Mouse (Mus musculus) right cerebral cortex, adult 18-20 months (tissue): ENCODE results near the gene Kif5c.

Experiments
- DNase-seq: peaks from one replicate; pipeline ENCODE4 v3.0.0; 2022; ENCODE audit warnings: mixed read lengths

Gene Kif5c

DNA sequence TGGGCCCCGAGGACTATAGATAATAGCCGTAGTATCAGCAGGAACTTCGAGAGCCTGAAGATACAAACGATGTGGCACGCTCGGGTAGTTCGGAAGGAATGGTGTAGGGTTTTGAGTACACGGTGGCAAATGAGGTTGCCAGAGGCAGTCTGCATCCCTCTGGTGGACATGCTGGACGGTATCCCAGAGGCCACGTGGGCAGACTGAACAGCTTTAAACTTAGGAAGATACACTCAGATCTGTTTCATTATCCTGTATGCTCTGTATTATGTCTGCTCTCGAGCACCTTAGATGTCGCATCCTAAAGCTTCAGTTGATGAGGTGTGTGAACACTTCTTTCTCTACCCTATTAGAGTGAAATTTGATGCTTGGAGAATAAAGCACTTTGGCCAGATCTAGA, 56.9 kb downstream of the Kif5c start:
- no peak for DNase-seq

DNA sequence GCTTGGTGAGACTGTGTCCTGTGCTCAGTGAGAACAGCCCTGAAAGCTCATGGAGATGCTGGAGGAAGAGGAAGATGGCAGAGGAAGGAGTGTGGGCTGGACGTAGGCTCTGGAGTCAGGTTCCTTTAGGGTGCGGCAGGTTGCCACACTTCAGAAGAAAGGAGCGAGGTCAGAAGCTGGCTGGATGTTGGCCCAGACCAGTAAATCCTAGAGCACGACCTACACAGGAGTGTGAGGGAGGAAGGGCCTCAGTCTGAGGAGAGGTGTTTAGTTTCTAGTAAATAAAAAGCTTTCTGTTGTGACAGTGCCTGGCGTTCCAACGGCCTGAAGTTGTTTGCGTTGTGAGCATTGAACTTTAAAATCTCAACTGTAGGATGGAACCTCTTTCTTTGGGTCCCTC, 59.3 kb downstream of the Kif5c start:
- no peak for DNase-seq

DNA sequence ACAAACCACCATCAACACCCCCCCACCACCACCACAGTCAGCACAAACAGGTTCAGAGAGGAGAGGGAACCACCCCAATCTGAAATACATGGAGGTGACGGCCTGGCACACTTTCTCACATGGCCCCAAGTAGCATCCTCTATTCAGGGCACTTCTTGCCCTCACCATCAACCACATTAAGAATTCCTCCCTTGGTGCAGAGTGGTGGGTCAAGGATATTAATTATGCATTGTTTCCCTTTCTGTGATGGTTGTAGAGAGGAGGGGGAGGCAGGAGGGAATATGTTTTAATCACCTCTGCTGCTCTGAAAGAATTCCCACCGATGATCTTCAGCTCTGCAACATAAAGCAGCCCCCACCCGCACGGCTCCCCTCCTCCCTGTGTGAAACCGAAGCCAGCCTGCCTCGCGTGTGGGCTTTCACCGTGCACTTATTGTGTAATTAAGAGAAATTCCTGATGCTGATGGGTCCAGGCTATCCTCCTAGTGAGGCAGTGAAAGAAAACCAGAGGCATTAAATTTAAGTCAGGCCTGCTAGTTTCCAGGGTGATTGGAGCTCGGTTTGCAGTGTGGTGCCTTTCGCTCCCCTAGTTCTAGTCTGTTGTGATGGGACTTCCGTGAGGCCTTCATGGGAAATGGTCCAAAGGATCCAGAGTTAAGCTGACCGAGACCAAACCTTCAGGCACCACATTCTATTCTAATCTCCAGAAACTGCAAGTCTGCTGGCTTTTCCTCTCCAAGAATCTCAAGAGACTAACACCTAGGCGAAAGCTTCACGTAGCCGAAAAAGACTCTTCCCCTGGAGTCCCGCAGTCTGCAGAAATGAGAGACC, 60.3 kb downstream of the Kif5c start:
- DNase-seq = no peak

DNA sequence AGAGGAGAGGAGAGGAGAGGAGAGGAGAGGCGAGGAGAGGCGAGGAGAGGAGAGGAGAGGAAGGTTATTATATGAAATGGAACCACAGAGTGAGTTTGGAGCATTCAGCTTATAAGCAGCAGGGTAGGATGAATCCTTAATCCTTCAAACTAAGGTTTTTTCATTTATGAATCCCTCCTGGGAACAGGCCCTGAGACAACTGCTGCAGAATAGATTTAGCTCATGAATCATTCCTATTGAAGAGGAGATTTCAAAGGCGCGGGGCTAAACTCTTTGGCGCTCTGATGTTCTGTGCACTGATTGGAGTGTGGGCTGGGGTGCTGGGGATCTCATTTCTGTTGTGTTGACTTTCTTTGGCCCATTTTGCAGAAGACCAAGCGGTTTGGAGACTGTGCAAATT, 63.7 kb downstream of the Kif5c start:
- peak; percentile 54 for DNase-seq

DNA sequence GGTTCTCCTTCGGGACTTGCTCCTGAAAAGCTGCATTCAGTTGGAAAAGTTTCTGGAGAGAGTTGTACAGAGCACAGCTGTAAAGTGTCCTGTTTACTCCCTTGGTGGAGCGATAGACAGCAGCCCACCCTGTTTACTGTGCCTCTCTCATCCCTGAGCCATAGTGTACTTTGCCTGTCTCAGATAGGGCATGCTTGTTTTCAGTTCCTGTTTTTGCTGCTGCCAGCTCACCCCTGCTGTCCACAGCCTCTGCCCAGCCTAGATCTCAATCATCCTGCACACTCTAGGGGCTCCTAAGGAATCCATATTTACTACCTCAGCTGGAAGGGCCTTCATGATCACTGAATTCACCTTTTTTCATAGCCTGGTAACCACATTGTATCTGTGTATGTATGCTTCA, 65.7 kb downstream of the Kif5c start:
- no peak for DNase-seq

DNA sequence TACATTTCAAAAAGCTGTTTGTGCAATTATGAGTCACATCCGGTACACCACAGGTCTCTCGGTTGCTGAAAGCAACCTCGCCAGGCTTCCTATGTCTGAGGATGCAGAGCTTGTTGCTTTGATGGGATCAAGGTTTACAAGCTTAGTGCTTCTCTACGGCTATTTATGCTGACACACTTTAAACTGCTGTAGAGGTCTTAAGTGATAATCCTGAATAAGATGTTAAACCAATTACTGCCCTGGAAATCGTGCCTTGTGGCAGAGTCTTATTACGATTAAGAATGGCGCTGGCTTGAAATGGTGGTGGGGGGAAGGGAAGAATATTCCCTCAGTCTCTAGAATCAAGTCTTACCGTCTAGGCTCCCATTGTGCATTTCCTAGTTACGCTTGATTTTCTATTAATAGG, 71.3 kb downstream of the Kif5c start:
- no peak for DNase-seq

DNA sequence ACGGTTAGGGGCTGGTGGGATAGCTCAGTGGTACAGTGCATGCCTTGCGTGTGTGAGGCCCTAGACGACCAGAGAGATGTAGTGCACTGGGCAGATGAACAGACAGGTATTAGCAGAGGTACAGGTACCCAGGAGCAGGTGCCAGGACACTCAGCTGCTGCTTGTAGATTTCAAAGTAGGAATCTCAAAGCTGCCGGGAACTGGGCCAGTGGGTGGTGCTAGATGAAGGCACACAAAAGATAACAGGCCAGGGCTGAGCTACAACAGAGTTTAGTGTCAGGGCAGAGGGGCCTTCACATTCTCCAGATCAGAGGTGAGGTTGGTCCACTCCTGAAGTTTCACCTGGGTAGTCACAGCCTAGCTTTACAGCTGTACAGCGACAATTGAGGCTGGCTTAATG, 72.3 kb downstream of the Kif5c start:
- DNase-seq = no peak

DNA sequence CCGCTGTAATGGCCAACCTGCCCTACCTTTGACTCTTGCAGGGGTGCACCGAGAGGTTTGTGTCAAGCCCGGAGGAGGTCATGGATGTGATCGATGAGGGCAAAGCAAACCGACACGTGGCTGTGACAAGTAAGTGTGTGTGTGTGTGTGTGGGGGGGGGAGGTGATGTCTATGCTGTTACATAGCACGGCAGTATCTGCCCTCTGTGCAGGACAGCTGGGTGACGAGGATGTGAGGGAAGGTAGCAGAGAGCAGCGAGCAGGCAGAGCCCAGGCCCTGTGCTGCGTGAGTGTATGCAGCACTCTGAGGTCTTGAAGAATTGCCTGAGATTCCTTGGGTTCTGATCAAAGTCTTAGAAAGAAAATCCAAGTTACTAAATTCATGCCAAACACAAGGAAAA, 75.6 kb downstream of the Kif5c start:
- DNase-seq = no peak

DNA sequence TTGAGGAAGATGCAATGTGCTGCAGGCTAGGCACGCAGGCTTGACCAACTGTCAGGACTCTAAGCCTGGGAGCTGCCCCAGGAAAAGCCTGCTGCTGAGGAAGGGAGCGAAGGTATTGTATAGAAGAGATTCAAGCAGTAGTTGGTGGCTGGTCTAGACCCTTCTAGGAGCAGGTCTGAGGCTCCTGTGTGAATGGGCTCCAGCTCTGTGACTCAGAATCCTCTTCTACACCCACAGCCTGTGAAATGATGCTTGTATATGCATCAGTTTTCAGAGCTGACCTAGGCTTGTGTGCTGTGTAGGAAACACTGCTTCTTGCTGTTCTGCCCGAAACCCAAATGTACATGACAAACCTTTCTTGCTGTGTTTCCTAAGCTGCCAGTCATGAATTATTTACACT, 76.4 kb downstream of the Kif5c start:
- DNase-seq = peak; percentile 63

DNA sequence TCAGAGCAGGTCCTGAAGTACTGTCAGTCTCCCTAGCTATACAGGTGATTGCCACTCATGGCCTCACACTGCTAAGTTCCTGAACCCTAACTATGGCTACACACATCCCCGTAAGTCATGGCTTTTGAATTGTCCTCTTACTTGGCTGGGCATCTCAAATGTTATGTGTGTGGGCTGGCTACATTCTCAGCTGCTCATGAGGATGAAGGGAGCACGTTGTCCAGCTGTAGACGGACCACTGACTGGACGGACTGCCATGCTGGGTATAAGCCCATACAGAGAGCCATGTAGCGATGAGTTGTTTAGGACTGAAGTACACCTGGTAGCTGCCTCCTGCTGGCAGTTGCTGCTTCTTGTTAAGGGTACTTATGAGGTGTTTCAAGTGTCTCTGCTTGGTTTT, 79.8 kb downstream of the Kif5c start:
- DNase-seq = no peak

DNA sequence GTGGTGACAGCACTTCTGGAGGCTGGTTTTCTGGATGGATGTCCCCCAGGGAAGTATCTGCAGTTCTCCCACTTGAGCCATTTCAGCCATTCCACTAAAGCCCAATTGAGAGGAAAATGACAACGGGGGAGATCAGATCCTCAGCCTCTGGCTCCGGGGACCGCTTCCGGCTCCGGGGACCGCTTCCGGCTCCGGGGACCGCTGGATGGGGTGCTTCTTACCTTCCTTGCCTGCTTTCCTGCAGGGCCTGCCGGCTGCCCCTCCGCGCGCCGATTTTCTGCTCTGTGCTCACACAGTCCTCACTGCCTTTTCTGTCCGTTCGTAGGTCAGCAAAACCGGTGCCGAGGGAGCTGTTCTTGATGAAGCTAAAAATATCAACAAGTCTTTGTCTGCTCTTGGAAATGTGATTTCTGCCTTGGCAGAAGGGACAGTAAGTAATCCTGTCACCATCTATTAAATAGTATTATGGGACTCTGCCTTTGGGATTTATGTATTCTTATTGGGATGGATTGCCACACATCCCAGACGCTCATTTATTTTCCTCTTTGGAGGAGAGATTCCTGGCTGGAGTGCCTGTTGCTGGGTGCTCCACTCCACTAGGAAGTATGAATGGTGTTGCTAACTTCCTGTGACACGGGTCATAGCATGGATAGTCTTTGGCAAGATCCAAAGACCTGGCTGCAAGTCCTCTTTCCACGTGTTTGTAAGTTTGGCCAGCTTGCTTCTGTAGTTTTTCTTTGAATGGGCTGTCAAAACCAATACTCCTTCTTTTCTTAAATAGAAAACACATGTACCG, 81.3 kb downstream of the Kif5c start:
- no peak for DNase-seq

DNA sequence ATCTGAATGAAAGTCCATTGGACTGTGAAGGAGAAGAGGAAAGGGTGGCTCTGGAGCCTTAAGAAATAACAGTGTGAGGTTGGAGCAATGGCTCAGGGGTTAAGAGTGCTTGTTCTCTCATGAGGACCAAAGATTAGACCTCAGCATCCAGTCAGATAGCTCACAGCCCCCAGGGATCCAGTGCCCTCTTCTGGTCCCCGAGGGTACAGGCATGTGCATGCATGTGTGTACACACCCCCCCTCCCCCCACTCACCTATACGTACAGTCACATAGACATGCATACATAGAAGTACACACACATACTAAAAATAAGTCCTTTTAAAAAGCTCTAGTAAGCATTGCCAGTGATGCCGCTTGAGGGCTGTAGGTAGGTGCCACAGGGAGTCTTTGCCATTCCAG, 91.1 kb downstream of the Kif5c start:
- no peak for DNase-seq

DNA sequence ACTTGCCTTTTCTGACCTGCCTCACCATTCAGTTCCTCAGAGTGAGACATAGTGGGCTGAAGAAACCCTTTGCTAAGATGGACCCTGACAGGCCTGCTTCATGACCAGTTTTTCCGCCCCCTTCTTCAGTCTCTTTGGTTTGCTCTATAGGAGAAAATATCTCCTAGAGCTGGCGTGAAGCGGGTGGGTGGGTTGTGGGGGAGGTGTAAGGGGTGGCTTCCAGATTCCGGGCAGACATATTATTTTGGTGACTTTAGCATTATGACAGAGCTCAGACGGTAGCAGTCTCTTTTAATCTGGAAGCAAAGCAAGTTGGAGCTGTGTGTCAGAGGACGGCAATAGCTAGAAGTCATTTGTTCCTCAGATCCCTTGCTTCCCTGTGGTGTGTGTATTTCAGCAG, 92.6 kb downstream of the Kif5c start:
- peak; percentile 51 for DNase-seq

DNA sequence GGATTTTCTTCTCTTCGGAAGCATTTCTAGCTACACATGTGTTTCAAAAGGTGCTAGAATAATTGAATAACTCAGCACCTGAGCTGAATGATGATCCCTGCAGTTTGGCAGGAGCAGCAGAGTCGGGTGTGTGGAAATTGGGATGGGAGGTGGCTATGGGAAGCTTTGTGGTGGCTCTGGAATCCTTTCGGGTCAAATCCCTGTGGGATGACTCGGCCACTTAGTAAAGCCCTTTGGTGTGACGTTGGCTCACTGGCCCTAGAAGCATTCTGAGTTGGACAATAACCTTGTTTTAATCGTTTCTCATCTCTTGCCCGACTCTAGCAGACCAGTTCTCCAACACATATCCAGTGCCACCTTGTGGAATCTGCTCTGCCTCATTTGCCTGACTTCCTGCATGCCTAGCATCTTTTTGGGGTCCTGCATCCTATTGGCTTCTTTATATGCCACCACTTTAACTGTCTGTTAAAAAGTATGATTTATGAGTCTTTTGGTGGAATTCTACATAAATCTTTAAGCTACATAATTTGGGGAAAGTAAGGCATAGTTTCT, 93.3 kb downstream of the Kif5c start:
- DNase-seq = no peak

DNA sequence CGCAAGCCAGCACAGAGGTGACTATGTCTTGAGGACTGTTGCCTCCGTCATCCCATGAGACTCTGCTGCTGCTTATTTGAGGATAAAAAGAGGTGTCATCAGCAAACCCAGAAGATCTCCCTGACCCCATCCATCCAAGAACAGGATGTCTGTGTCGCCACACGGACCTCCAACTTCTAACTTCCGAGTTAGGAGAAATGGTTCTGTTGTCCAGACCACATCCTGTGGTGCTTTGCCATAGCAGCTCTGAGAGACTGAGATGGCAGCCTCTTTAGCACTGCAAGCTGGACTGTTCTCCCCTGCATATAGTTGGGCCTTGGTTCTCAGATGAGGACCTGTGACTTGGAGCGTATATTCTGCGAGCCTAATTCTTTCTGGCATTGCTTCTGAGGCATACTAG, 97.4 kb downstream of the Kif5c start:
- no peak for DNase-seq

DNA sequence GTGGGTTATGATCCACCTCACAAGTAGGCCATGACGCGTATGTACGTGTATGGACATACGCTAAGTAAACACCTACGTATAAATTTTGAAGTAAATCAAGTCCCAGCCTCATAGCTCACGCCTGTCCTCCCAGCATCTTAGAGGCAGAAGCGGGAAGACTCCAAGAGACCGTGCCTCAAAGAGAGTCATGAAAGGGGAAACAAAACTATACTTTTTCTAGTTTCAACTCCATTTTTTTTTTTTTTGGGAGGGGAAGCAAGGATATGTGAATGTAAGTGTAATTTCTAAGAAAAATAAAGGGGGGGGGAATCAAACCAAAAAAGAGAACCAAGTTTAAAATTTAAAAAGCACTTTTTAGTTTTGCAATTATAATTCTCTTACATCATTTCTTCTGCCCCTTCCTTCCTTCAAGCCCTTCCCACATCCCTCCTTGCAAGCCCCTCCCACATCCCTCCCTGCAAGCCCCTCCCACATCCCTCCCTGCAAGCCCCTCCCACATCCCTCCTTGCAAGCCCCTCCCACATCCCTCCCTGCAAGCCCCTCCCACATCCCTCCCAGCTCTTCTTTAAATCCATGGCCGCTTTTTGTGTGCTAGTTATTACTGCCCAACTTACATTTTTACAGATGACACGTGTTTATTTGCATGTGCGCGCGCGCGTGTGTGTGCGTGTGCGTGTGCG, 98.5 kb downstream of the Kif5c start:
- DNase-seq = no peak

DNA sequence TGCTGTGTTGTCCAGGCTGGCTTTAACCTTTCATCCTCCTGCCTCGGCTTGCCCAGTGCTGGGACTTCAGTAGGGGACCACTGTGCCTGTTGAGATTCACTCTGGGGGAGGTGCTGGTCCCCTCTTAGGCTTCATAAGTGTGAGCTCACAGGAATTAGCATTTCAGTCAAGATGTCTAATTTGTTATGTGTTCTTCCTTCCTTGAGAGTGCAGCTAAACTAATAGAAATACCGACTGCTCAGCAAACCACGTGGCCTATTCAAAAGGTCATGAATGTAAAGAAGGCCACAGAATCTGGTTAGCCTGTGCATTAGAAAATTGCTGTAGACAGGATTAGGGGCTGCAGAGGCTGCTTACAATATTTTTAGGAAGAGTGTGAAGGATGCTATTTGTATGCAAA, 99.4 kb downstream of the Kif5c start:
- DNase-seq = no peak

DNA sequence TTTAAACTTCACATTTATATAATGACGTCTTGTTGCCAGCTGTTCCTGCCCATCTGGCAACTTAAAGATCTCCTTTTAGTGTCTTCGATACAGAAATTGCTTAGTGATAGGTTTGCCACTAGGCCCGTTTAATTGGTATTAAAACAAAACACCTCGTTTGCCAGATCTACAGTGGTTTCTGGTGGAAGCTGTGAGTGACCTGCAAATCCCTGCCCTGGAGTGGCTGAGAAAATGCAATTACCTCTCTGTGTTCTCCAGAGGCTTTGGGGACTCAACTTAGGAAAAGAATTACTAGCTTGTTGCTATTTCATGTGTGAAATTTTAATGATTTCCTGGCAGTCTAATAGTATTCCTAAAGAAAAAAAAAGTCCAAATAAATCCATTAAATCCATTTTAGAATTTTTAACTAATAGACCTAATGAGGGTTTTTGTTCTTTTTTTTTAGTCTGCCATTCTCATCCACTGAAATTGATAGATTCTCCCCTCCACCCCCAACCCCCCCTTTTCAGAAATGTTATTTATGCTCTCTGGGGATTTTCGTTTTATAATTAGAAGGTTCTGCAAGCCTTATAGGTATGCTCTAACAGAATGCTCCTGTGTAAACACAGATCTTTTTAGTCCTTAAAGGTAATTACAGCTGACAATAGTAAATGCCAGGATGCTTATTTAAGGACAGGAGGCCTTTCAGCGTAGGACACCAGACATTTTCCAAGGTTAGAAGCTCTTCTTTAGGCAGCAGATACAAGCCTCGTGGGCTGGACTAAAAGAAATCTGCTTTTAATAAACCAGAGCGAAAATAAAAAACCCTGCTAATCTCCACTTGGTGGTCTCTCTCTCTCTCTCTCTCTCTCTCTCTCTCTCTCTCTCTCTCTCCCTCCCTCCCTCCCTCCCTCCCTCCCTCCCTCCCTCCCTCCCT, 100.1 kb downstream of the Kif5c start:
- DNase-seq = no peak

DNA sequence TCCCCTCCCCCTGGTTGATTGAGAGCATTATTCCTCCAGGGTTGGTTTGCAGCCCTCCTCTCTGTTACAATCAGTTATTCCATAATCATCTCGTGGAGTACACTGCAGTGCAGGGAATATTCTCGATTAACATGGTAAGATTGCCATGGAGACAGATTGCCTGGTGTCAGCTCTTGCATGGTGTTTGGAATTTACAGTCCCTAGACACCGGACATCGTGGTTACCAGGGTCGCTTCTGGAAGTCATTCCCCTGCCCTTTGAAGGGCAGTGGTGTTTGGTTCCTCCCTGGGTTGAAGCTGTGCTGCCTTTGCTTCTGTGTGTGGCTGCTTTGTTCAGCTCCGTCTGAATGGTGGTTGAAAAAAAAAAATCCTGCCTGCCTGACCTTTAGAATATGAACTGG, 100.8 kb downstream of the Kif5c start:
- DNase-seq = no peak

DNA sequence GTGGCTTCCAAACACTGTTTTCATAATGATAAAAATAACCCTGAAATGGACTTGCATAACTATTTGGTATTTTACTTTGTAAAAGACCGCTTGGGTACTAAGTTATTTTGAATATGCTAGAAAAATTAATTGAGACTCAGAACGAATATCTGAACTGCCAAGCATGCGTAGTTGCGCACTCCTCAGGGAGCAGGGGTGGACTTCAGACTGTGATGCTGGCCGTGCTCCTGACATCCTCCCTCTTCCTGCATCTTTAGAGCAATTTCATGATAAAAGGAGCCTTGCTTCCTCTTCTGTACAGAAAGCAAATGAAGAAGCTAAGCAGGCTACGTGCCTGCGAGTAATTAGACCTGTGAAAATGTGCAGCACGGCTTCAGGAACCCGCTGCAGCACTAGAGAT, 101.2 kb downstream of the Kif5c start:
- no peak for DNase-seq

DNA sequence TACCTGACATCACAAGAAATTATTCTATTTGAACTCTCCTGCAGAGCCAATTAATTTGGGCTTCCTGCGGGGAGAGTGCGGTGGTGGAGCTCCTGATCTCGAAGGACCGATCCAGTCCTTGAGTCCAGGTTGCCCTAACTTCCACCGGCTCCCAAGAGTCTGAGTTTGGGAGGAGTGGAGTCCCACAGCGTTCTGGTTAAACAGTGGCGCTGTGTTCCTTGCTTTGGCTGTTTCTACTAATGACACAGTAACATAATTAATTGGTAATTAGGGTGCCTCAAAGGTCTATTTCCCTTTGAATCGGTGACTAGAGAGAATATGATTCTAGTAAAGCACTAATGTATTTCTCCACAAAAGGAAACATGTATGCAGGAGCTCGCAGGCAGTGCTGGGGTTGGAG, 103.2 kb downstream of the Kif5c start:
- DNase-seq = no peak

DNA sequence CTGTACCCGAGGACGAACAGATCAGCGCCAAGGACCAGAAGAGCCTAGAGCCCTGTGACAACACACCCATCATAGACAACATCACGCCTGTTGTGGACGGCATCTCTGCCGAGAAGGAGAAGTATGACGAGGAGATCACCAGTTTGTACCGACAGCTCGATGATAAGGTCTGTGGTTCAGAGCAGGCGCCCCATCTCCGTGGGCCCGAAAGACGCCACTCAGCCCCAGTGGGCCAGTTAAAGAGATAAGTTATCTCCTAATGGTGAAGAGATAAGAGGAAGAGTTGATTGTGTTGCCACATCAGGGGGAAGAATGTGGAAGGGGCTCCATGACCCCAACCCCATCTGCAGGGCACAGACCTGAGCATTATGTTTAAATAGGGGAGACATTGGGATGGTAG, 103.9 kb downstream of the Kif5c start:
- no peak for DNase-seq
